Mouse (Mus musculus): ENCODE data around the gene Serpinf1. TPM values are rescaled to one million over a fixed set of nuclear protein-coding genes. Genes with fewer than 3 reads are reported as not detected.
"Not testable (repeated sequence)": the region's sequence is repeated elsewhere in the genome, so short reads cannot be mapped to it uniquely, and the experiment has no call there.

Serpinf1 gene
- polyA plus RNA-seq, 1 experiment = 43.4 TPM

- TF ChIP-seq CTCF (IDR thresholded peaks at IDR 0.05; ENCODE audit: borderline replicate concordance, control insufficient read depth, extremely low read depth, insufficient read depth, low read length, poor library complexity) = no peak
- no peak for TF ChIP-seq POLR2A (IDR thresholded peaks at IDR 0.05; ENCODE audit: control insufficient read depth, extremely low read depth, insufficient read depth, low read length, poor library complexity)
- Histone ChIP-seq H3K4me3 (ENCODE audit: control insufficient read depth, insufficient read depth, low read length) (no peak overlapping the region), H3K36me3 (ENCODE audit: control insufficient read depth, insufficient read depth, low read length) (no peaks in the 10 kb centered on the region; the same call in 1 of the 2 replicates), H3K27me3 (ENCODE audit: control insufficient read depth, insufficient read depth, low read length) (no peaks in the 10 kb centered on the region), H3K4me1 (replicated peaks; ENCODE audit: control insufficient read depth, insufficient read depth, low read length) (no peaks in the 10 kb centered on the region), H3K27ac (ENCODE audit: control insufficient read depth, insufficient read depth, low read length) (no peak overlapping the region)
- no peak for DNase-seq
- 92% methylated on average over 7 of the region's 7 CpGs for WGBS
Observed at GRCm38 (mm10) chr11:75397452-75397851, 25.0 kb downstream of the Serpinf1 start.

DNA sequence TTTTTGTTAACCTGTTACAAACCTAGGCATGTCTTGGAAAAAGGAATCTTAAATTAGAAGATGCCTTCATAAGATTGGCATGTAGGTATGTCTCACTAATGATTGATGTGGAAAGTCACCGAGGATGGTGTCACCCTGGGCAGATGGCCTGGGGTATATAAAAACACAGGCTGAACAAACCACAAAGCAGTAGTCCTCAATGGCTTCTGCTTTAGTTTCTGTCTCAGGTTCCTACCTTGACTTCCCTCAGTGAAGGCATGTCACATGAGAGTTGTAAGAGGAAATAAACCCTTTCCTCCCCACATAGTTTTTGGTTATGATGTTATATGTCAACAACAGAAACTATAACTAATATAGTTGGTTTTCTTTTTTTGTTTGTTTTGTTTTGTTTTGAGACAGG is 26.9 kb downstream of the Serpinf1 start:
- Histone ChIP-seq H3K27me3 (ENCODE audit: control insufficient read depth, insufficient read depth, low read length) (no peaks in the 10 kb centered on the region), H3K36me3 (ENCODE audit: control insufficient read depth, insufficient read depth, low read length) (no peaks in the 10 kb centered on the region; the same call in 1 of the 2 replicates), H3K4me1 (replicated peaks; ENCODE audit: control insufficient read depth, insufficient read depth, low read length) (no peaks in the 10 kb centered on the region), H3K27ac (ENCODE audit: control insufficient read depth, insufficient read depth, low read length) (no peak overlapping the region), H3K4me3 (ENCODE audit: control insufficient read depth, insufficient read depth, low read length) (no peak overlapping the region)
- DNase-seq = no peak
- WGBS = 11% methylated on average over 1 of the region's 1 CpGs
- no peak for TF ChIP-seq CTCF (IDR thresholded peaks at IDR 0.05; ENCODE audit: borderline replicate concordance, control insufficient read depth, extremely low read depth, insufficient read depth, low read length, poor library complexity)
- TF ChIP-seq POLR2A (IDR thresholded peaks at IDR 0.05; ENCODE audit: control insufficient read depth, extremely low read depth, insufficient read depth, low read length, poor library complexity) = no peak

DNA sequence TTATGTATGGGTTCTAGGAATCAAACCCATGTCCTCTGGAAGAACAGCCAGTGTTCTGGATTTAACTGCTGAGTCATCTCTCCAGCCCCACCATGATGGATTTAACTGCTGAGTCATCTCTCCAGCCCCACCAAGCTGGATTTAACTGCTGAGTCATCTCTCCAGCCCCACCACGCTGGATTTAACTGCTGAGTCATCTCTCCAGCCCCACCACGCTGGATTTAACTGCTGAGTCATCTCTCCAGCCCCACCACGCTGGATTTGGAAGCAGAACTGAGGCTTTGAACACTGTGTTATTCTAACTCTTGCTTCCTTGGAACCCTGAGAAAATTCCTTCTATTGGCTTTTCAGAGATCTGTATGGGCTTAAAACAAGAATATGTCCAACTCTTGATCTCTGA is 39.0 kb downstream of the Serpinf1 start:
- not testable (repeated sequence) for H3K4me3 ChIP-seq (ENCODE audit: control insufficient read depth, insufficient read depth, low read length); DNase-seq; H3K4me1 ChIP-seq (replicated peaks; ENCODE audit: control insufficient read depth, insufficient read depth, low read length); H3K27ac ChIP-seq (ENCODE audit: control insufficient read depth, insufficient read depth, low read length); H3K36me3 ChIP-seq (ENCODE audit: control insufficient read depth, insufficient read depth, low read length); H3K27me3 ChIP-seq (ENCODE audit: control insufficient read depth, insufficient read depth, low read length)
- WGBS = 39% methylated on average over 3 of the region's 3 CpGs

GRCm38 (mm10) chr11:75378786-75379185 is 43.7 kb downstream of the Serpinf1 start:
- H3K4me1 ChIP-seq (replicated peaks; ENCODE audit: control insufficient read depth, insufficient read depth, low read length); H3K4me3 ChIP-seq (ENCODE audit: control insufficient read depth, insufficient read depth, low read length); DNase-seq; H3K27ac ChIP-seq (ENCODE audit: control insufficient read depth, insufficient read depth, low read length); H3K27me3 ChIP-seq (ENCODE audit: control insufficient read depth, insufficient read depth, low read length); H3K36me3 ChIP-seq (ENCODE audit: control insufficient read depth, insufficient read depth, low read length): not testable (repeated sequence)
- WGBS = 98% methylated on average over 2 of the region's 2 CpGs

- Histone ChIP-seq H3K27ac (ENCODE audit: control insufficient read depth, insufficient read depth, low read length) (no peak overlapping the region), H3K4me1 (replicated peaks; ENCODE audit: control insufficient read depth, insufficient read depth, low read length) (no peaks in the 10 kb centered on the region), H3K36me3 (ENCODE audit: control insufficient read depth, insufficient read depth, low read length) (no peaks in the 10 kb centered on the region), H3K27me3 (ENCODE audit: control insufficient read depth, insufficient read depth, low read length) (no peaks in the 10 kb centered on the region), H3K4me3 (ENCODE audit: control insufficient read depth, insufficient read depth, low read length) (no peak overlapping the region)
- no peak for DNase-seq
- WGBS = 78% methylated on average over 1 of the region's 1 CpGs
- TF ChIP-seq POLR2A (IDR thresholded peaks at IDR 0.05; ENCODE audit: control insufficient read depth, extremely low read depth, insufficient read depth, low read length, poor library complexity) = no peak
Observed at GRCm38 (mm10) chr11:75377125-75377524, 45.4 kb downstream of the Serpinf1 start.

Other genes starting within 250 kb of the Serpinf1 start
- 37.6 and 48.9 TPM in 2 replicates for gene Ovca2, start 243.9 kb downstream of the Serpinf1 start, polyA plus RNA-seq (2012; rRNA removed)
- gene Dph1, start 231.5 kb downstream of the Serpinf1 start, polyA plus RNA-seq (2012; rRNA removed) = 28.3 and 33.8 TPM in 2 replicates
- gene Rtn4rl1, start 228.9 kb downstream of the Serpinf1 start, polyA plus RNA-seq (2012; rRNA removed) = 15.3 and 15.5 TPM in 2 replicates
- gene Rpa1, start 74.4 kb downstream of the Serpinf1 start, polyA plus RNA-seq (2012; rRNA removed) = 62.8 and 93.9 TPM in 2 replicates
- gene Smyd4, start 74.3 kb downstream of the Serpinf1 start, polyA plus RNA-seq (2012; rRNA removed) = 5.6 and 7.8 TPM in 2 replicates
- 1.4 and 3.1 TPM in 2 replicates for gene Serpinf2, start 16.9 kb upstream of the Serpinf1 start, polyA plus RNA-seq (2012; rRNA removed)
- gene Wdr81, start 32.0 kb upstream of the Serpinf1 start, polyA plus RNA-seq (2012; rRNA removed) = 52.1 and 53.7 TPM in 2 replicates
- gene Tlcd2, start 39.0 kb upstream of the Serpinf1 start, polyA plus RNA-seq (2012; rRNA removed) = 13.0 and 14.4 TPM in 2 replicates
- 142 and 161 TPM in 2 replicates for gene Prpf8, start 64.1 kb upstream of the Serpinf1 start, polyA plus RNA-seq (2012; rRNA removed)
- 3.0 and 3.2 TPM in 2 replicates for gene Rilp, start 87.4 kb upstream of the Serpinf1 start, polyA plus RNA-seq (2012; rRNA removed)
- 4.7 and 4.8 TPM in 2 replicates for gene Scarf1, start 90.8 kb upstream of the Serpinf1 start, polyA plus RNA-seq (2012; rRNA removed)
- 207 and 214 TPM in 2 replicates for gene Slc43a2, start 109.0 kb upstream of the Serpinf1 start, polyA plus RNA-seq (2012; rRNA removed)
- 99.7 and 108 TPM in 2 replicates for gene Pitpna, start 165.4 kb upstream of the Serpinf1 start, polyA plus RNA-seq (2012; rRNA removed)
- 149 and 164 TPM in 2 replicates for gene Inpp5k, start 208.3 kb upstream of the Serpinf1 start, polyA plus RNA-seq (2012; rRNA removed)
- 78.0 and 90.2 TPM in 2 replicates for gene Myo1c, start 227.8 kb upstream of the Serpinf1 start, polyA plus RNA-seq (2012; rRNA removed)